Mouse (Mus musculus): ENCODE data around the gene Mccc2. TPM values are rescaled to one million over a fixed set of nuclear protein-coding genes. Genes with fewer than 3 reads are reported as not detected.
A peak's percentile ranks its signal among the peaks of the same experiment; 100 is the strongest.

Gene Mccc2
- total RNA-seq, 2 experiments from 2014 or later, result 22.0 to 22.3 TPM

DNA sequence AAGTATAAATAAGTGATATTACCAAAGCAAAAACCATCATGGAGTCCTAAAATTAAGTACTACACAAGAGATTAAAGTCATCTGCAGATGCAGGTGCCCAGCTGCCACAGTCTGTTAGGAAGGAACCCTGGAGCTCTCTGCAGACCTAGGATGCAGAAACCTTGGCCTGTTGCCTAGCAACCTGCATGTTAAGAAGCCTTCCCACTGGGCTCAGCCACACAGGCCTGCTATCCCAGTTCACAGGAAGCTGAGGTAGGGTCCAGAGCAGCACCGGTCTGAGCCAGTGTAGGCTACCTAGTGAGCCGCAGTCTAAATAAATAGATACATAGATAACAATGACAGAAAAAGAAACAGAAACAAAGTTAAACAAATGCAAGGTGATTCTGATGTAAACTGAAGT, 74.8 kb downstream of the Mccc2 start:
- peak in 1 of 2 experiments; percentile 23 for DNase-seq (ENCODE audit: low spot score in 2 of 2)

DNA sequence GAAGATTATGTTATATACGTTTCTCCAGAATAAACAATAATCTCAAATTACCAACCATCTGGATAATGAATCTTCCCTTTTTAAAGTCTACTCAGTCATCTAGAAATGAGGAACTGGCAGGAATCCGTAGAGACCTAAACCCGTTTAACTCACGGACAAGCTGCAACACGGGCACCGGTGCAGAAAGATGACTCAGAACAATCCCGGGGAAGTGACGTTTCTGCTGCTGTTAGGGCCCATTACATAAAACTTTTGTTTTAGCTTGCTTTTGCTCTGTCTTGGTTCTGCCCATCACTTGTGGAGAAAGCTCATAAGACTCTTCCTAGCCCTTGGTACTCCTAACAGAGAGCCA, 76.1 kb downstream of the Mccc2 start:
- DNase-seq (ENCODE audit: low spot score in 2 of 2), result no peak

DNA sequence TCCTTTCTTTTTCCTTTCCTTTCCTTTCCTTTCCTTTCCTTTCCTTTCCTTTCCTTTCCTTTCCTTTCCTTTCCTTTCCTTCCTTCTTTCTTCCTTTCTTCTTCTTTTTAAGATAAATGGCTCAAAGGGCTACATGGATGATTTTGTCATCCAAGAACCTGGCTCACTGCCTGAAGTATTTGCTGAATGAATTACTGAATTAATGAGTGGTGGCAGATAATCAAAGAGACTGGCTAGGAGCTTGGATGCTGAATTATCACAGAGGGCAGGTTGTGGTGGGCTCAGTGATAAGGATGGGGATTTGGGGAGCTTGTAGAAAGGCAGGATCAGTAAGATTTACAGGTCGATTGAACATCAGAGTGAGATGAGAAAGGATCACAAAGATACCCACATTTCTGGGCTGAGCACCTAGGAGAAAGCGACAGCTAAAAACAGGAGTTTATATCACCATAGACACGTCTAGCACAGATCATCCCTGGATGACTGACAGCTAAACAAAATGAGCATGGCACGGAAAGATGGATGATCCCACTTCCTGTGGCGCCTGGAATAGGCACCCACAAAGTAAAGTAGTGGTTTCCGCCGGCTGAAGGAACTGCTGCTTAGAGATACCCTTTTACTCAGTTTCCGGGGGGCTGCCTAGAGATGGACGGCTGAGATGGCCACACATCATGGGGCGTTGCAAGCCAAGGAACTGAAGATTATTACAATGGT, 76.7 kb downstream of the Mccc2 start:
- no peak for DNase-seq (ENCODE audit: low spot score in 2 of 2)

DNA sequence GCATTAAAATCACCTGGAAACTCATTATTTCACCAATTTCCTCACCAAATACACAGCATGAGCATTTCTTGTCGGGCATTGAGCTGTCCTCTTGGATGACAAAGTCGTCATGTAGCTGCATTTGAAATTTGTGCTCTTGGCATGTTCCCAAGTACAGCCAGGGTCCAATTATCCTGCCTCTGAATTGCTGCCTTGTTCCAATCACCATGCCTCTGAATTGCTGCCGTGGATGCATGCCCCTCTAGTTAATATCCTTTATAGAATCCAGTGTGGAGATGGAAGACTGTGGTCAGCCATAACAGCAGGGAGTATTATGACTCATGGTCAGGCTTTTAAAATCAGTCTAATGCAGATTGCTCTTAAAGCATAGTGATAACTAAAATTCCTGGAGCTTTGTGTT, 77.7 kb downstream of the Mccc2 start:
- DNase-seq (ENCODE audit: low spot score in 2 of 2), result no peak

DNA sequence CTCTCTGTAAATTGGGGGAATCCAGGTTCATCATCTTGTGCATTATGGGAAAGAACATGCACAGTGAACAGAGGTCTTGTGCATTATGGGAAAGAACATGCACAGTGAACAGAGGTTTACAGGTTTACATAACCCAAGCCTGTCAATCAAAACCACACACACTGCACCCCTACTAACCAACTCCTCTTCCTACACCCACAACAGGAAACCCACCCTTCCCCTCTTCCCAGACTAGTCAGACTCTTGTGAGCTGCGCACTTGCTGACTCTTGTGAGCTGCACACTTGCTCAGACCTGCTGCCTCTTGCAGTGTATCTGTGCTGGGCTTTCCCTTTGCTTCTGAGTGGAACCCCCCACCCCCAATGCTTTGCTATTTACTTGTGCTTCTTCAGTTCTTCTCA, 83.0 kb downstream of the Mccc2 start:
- no peak for DNase-seq (ENCODE audit: low spot score in 2 of 2)

DNA sequence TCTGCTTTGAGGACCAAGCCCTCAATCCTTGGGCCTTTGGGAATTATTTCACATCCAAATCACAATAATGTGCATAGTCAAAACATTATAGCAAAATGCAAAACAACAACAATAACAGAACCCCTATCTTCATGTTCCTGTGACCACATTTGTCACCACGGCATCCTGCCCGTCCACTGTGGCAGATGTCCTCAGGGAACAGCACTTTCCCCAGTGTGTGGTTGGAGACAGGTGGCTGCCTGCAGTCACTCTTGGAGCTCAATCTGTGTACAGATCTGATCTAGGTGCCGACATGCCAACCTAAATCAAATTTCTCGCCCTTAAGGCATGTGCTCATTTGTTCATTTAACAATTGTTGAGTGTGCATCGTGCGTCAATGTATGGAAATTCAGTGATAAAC, 83.9 kb downstream of the Mccc2 start:
- DNase-seq (ENCODE audit: low spot score in 2 of 2), result no peak

DNA sequence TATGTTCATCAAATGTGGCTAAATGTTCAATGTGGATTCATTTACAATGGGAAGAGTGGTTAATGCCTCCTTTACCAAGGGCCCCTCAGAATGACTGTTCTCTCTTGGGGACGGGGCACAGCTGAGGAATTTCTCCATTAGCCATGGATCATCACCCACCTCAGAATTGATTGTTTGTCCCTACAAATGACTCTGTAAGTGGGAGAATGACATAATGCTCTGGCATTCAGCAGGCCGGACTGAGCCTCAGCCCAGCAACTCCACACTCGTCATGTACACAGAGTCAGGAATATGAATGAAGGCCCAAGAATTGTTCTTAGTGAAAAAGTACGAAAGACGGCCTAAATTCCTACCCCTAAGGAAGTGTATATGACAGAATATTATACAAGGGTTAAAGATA, 89.2 kb downstream of the Mccc2 start:
- DNase-seq (ENCODE audit: low spot score in 2 of 2), result no peak

DNA sequence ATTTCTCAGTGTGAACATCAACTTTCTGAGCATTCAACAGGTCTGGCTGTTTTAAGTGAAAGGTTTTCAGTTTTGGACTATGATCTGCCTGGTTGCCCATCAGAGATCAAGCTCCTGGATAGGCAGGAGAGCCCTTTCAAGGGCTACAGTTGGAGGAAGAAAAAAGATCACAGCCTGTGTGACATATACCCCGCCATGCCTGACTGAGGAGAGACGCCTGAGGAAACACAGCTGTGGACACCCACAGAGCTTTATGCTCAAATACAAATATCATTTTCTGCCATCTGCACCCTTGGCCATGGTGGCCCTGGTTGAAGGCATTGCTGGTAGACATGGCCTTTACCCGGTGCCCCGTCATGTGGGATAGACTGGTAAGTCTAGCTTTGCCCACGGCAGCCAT, 99.8 kb downstream of the Mccc2 start:
- DNase-seq (ENCODE audit: low spot score in 2 of 2), result no peak

DNA sequence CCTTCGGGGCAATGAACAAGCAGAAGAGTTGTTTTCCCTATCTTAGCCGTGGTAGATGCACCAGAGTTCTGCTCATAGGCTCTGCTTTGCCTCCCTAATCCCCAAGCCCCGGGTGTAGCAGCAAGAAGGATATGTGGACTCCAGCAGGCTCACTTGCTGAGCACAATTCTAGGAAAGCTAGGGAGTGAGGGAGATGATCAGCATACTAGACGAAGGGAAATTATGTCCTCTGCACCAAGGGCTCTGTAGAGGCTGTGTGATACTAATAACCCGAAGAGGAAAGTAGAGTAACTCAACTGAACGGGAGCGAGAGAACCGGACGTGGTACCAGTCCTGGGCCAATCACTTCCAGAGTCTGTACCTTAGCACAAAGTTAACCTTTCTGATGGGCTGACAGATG, 114.5 kb downstream of the Mccc2 start, which contains the start of gene Cartpt:
Gene Cartpt, minus strand, starts transcription at position 127 of the 400 bp plus-strand sequence.
- DNase-seq (ENCODE audit: low spot score in 2 of 2), result no peak

DNA sequence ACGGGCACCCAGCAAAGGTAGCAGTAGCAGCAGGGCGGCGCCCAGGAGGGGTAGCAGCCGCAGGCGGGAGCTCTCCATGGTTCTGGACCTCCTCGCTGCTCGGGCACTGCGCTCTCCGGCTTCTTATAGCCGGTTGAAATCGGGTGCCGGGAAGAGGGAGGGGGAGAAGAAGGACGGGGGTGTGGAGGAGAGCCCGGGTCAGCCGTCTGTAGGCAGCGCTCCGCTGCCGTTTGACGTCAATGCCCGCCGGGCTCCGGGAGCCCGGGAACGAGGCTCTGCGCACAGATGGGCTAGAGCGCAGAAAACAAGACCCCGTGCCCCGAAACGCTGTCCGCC, 114.9 kb downstream of the Mccc2 start:
- DNase-seq (ENCODE audit: low spot score in 2 of 2), result peak in 1 of 2 experiments; percentile 7

DNA sequence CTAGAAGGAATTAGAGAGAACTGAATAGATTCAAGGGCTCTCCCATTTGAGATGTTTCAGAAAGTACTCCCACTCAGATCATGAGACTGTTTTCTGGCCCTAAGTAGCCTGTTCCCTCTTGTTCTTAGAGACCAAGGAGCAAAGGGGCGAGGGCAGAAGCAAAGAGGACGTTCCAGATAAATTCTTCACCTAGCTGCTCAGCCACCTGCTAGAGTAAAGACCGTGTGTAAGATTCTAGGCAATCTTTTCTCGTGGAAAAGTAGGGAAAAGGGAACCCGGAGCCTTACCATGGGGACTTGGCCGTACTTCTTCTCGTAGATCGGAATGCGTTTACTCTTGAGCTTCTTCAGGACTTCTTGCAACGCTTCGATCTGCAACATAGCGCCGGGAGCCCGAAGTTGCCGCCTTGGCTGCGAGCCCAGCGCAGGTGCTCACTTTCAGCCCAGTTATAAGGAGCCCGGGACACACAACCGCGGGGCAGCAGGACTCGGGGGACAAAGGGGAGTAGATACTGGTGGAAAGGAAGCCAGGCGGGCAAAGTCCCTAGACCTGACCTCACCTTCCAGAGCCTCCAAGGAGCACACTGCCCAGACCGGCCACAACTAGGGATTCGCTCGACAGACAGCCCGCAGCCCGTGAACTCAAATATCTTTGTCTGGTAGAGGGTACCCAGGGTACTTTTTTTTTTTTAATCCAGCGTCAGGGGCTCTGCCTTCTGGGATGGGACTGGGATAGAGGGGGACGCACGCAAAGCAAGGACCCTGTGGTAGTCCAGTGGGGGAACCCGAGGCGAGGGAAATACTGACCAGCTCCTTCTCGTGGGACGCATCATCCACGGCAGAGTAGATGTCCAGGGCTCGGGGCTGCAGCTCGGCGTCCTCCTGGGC, 115.5 kb downstream of the Mccc2 start:
- peak in 1 of 2 experiments; percentile 4 for DNase-seq (ENCODE audit: low spot score in 2 of 2)

DNA sequence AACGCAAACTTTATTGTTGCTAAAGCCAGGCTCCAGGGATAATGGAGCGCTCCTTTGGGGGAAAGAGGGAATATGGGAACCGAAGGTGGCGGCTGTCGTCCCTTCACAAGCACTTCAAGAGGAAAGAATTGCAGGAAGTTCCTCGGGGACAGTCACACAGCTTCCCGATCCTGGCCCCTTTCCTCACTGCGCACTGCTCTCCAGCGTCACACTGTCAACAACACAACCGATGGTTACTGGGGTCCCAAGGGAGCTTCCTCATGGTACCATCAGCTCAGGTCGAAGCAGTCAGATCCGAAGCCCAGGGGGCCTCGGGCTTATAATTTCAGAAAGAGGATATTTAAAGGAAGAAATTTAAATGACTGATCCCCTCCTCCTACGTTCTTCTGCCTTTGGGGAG, 116.6 kb downstream of the Mccc2 start:
- DNase-seq (ENCODE audit: low spot score in 2 of 2), result no peak

Other genes with a start within 250 kb of the Mccc2 start
- 10 to 100 TPM; 14.0 to 20.0 TPM for gene Cartpt, start 114.5 kb downstream of the Mccc2 start, total RNA-seq (2021)
- 10 to 100 TPM; 39.0 to 44.4 TPM for gene Bdp1, start 88.4 kb upstream of the Mccc2 start, total RNA-seq (2021)
- gene Serf1, start 92.4 kb upstream of the Mccc2 start, total RNA-seq (2021), result 10 to 100 TPM; 15.0 to 16.5 TPM
- 10 to 100 TPM; 35.6 to 40.5 TPM for gene Smn1, start 109.2 kb upstream of the Mccc2 start, total RNA-seq (2021)
- gene Naip2, start 186.5 kb upstream of the Mccc2 start, total RNA-seq (2021), result under 1 TPM; 0.59 to 0.63 TPM
- under 1 TPM; 0.35 to 0.45 TPM for gene Naip5, start 230.7 kb upstream of the Mccc2 start, total RNA-seq (2021)